Mouse (Mus musculus) embryo, embryonic 9.5 days (tissue): ENCODE measurements around the gene Lrrc75a.
"Not testable (repeated sequence)": the region's sequence is repeated elsewhere in the genome, so short reads cannot be mapped to it uniquely, and the experiment has no call there.

ENCODE experiments used
- DNase-seq: peaks from one replicate; pipeline ENCODE4 v3.0.0-alpha.2; 2017; ENCODE audit errors: extremely low spot score

Lrrc75a gene

GRCm38 (mm10) chr11:62647661-62648590 lies at the start of gene Lrrc75a:
Gene Lrrc75a, minus strand, starts transcription at chr11:62648523.
- DNase-seq, result peak; percentile 60

DNA sequence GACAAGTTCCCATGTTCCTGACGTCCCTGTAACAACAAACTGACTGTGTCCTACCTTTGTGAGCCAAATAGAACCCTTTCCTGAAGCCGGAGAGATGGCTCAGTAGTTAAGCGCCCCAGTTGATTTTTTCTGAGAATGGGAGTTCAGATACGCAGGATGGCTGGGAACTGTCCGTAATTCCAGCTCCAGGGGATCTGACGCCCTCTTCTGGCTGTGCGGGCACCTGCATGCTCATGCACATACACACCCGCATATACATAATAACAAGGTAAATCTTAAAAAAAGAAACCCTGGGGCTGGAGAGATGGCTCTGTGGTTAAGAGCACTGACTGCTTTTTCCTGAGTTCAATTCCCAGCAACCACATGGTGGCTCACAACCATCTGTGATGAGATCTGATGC lies 46.8 kb upstream of the Lrrc75a start:
- DNase-seq, result no peak

DNA sequence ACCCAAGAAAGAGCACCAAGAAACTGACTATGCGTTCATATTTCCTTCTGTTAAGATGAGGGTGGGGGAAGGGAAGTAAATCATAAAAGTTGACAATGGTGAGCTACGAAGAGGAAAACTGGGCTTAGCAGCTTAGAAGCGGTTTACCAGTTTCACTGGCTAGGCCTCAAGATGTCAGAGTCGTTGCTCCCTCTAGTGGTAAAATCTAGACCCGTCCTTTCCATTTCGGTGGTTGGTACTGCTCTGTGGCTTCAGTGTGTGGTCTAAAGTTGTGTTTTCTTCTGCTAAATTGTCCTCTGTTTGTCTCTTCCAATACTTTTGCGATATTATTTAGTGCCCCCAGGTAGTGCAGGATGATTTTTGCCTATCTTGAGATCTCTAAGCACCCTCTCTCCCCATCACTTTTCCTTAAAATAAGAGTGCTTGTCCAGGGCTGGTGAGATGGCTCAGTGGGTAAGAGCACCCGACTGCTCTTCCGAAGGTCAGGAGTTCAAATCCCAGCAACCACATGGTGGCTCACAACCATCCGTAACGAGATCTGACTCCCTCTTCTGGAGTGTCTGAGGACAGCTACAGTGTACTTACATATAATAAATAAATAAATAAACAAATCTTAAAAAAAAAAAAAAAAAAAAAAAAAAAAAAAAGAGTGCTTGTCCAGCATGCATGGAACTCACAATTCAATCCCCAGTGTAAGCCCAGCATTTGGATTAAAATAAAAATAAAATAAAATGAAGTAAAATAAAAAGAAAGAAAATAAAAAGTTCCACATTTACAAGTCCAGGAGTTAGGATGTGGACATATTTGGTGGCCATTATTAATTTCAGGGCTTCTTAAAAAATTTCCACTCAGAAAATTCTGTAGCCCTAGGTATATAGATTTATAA lies 45.2 kb upstream of the Lrrc75a start:
- DNase-seq, result peak; percentile 74

DNA sequence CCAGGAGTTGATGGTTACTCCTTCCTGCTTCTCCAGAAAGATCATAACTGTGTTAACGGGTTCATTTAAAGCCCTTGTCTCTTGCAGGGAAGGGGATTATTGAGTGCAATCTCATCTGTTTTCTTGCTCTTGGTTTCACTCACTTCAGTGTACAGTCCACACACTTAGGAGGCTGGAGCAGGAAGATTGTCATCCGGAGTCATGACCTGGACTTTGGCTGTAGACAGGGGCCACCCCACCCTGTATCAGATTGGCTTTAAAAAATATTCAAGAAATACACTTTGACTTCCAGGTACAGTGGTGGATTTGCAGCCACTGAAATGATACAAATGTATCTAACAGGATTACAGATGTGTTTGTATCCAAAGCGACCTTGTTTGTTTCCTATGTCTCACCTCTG lies 43.3 kb upstream of the Lrrc75a start:
- no peak for DNase-seq

DNA sequence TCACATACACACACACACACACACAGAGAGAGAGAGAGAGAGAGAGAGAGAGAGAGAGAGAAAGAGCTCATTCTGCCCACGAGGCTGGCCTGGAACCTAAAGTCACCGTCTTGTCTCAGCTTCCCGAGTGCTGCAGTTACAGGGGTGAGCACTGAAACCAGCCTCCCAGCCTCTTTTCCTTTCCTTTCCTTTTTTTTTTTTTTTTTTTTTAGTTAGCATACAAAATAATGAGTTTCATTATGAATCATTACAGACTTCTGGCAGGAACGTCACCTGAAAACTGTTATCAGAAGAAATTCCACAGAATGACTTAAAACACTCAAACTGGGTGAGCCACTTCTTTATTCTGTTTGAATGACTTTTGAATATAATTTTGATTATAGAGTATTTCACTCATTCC lies 31.6 kb upstream of the Lrrc75a start:
- DNase-seq, result no peak

- DNase-seq, result no peak
These were observed 30.5 kb upstream of the Lrrc75a start for GRCm38 (mm10) chr11:62678778-62679354.

DNA sequence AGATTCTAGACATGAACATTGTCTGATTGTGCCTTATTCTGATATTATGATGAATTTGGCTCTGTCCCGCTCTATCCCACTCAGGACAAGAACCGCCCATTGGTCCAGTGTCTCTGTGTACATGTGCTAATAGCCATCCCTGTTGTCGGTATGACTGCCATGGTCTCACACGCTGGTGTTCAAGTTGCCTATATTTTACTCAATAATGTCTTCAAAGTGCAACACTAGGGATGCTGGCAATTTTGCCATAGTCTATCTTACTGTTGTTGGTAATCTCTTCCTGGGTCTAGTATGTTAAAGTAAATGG lies 27.9 kb upstream of the Lrrc75a start:
- DNase-seq, result no peak

DNA sequence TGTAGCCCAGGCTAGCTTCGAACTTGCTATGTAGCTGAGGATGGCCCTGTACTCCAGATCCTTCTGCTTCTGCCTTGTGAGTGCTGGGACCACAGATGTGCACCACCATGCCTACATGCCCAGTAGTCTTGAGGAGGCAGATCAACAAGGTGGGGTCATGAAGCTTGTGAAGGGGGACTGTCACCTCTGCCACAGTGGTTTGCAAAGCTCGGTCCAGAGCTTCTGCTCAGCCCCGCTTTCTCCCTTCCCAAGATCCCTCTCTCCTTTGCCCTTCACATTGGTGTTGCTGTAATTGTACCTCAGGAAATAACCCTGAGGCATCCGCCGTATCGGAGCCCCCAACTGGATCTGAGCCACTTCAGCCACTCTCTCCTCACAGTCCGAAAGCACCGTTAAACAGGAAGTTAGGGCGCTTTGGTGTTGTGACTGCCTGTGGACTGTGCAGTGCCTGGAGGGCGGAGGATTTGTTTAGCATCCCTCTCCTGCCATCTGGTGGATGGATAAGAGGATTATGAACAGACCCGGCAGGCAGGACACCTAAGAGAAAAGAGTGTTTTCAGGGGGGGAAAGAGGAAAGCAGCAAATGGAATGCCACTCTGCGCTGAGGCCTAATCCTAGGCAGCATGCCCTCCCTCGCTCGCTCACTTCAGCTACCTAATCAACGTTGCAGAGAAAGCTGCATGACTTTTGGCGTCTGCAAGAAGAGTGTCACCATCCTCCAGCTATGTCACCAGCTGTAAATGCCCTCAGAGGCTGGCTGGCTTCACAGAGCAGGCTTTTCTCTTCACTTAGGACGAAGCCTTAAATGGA lies 27.4 kb upstream of the Lrrc75a start:
- peak; percentile 77 for DNase-seq

GRCm38 (mm10) chr11:62670006-62670405 lies 21.7 kb upstream of the Lrrc75a start:
- DNase-seq, result no peak

DNA sequence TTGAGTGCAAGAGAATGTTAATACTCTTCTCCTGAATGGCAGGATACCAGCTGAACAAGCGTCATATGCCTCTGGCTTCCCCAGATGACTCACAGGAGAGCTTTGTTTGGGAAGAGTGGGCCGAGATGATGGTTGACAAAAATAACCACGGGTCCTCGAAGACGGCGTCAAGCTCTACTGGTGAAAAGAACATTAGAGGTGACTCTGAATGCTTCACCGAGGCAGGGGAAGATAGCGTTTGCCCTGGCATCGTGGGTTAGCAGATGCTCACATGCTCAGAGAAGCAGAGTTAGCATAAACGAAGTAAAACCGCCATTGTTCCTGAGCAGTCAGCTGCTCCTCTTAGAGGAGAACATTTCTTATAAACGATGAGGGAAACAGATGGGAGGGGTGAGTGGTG lies 21.1 kb upstream of the Lrrc75a start:
- no peak for DNase-seq

DNA sequence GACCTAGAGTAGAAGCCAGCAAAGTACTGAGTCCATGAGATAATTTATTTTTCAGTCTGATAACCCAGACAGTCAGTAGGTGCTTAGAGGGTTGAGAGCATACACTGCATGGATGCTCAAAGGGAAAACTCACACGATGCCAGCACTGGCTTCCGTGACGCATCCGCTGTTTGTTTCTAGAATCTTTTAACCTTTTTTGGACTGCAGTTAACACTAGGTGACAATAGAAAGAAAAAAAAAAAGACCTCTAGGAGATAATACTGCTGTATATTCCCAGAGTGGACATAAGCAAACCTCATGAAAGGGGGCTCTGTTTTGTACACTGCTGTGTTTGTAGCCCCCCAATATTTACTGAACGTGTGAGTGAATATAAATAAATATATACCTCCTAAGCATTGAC lies 20.7 kb upstream of the Lrrc75a start:
- no peak for DNase-seq

GRCm38 (mm10) chr11:62664250-62664649 lies 15.9 kb upstream of the Lrrc75a start:
- DNase-seq, result no peak

DNA sequence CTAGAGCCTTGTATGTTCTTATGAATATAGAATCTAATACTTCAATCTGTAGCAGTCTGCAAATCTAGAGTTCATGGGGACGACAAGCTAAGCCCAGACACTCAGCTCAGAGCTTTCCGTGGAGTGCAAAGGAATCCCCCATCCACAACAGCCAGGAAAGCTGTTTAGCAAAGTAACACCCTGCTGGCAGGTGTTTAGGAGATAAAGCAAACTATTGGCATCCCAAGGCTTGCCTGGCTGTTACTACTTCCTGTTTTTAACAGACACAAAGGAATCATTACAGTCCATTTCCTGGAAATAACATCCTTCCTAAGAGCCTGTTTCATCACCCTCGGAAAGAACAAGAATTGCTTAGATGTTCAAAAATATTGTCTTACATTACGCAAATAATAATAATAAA lies 12.6 kb upstream of the Lrrc75a start:
- DNase-seq, result no peak

GRCm38 (mm10) chr11:62652080-62652479 lies 3.8 kb upstream of the Lrrc75a start:
- DNase-seq, result no peak

- DNase-seq, result no peak
These were observed 3.2 kb upstream of the Lrrc75a start for GRCm38 (mm10) chr11:62651563-62651962.

GRCm38 (mm10) chr11:62649803-62650202 lies 1.5 kb upstream of the Lrrc75a start:
- not testable (repeated sequence) for DNase-seq

- peak; percentile 99 for DNase-seq
These were observed 468 bp upstream of the Lrrc75a start, which contains the start of gene Mmgt2 for GRCm38 (mm10) chr11:62648591-62649391. Gene Mmgt2, plus strand, starts transcription at chr11:62648664.

DNA sequence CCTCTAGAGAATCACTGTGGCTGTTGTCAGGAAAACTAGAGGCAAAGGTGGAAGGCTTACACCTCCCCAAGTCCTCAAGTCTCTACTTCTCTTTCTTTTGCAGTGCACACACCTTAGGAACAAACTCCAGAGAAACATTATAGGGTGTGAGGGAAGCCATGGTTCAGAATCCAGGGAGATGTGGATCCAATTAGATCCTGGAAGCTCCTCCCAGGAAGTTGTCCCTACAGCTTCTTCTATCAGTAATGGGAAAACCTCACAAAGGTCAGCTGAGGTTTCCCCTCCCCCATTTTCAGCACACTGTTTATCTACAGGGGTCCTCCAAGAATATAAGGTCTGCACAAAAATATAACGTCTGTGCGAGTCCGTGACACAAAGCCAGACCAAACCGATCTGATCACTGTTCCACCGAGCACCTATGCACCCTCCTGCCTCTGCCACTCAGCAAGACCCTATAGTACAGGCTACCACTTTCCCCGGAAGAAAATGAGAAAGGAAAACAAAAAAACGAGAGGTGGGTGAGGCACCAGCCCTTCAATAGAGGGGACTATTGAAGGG lies 1.3 kb downstream of the Lrrc75a start:
- DNase-seq, result no peak

GRCm38 (mm10) chr11:62646495-62646843 lies 1.9 kb downstream of the Lrrc75a start:
- DNase-seq, result no peak

- DNase-seq, result no peak
These were observed 2.4 kb downstream of the Lrrc75a start for GRCm38 (mm10) chr11:62645732-62646494.
